Mouse (Mus musculus): ENCODE measurements around the gene Ccdc71l. TPM values are rescaled to one million over a fixed set of nuclear protein-coding genes. Genes with fewer than 3 reads are reported as not detected.

The Ccdc71l gene
- polyA plus RNA-seq, 1 experiment from 2014 or later, result 8.2 TPM

Other genes starting within 250 kb of the Ccdc71l start
- gene Pik3cg, start 170.0 kb upstream of the Ccdc71l start, polyA plus RNA-seq (2016; fragmentation: Nextera tagmentation; extraction: Ambion mirVana), result 1.2 and 1.4 TPM in 2 replicates